ENCODE assay signal across 14 mouse cellular contexts in the genomic region with DNA sequence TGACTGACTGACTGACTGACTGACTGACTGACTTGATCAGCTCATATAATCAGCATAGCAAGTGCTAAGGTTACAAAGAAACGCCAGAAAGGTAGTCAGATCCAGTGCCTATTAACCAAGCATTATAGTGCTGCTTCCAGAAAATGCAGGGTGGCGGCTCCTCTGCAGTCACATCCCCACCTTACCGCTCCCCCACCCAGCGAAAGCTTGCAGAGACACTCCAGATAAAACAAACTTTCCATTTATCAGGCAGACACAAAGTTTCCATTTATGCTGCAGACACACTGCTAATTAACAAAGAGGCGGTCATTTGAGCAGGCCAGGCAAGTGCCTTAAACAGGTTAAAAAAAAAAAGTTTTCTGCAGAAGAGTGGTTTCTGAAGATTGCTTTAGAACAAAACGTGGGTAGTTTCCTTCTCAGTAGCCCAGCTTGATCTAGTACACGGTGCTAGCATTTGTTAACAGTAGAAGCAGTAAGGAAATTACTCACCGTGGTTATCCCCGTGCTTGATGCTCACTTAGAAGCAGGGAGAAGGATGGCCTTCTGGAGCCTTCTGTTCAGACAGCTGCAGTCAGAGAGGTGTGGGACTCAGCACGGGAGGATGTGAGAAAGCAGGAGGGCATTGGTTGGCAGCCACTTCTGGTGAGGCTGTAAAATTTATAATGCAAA. TPM values are rescaled to one million over a fixed set of nuclear protein-coding genes. Genes with fewer than 3 reads are reported as not detected.
A peak's percentile ranks its signal among the peaks of the same experiment; 100 is the strongest.
DNase-seq lines count a peak whose midpoint lies in the region; ATAC-seq and TF ChIP-seq lines count a peak whose summit lies in the region.
"Had no signal": no experiment of that assay in that cellular context is flagged by ENCODE, and none has a peak within 500 bp of the region (broad histone marks: within the 10 kb centered on the region; RNA-seq: fewer than 3 reads in every experiment).

No protein-coding gene starts in this region.

- peak overlapping the region; percentile 1; the same call in 1 of the 2 replicates for H3K4me3 ChIP-seq in liver, embryonic 12.5 days
- H3K4me3 ChIP-seq in cerebellum, adult 2 months (replicated peaks; ENCODE audit: insufficient read depth, low read depth, low read length): no peak overlapping the region
- H3K4me3 ChIP-seq in midbrain, postnatal 0 days (ENCODE audit: low read depth, low read length): no peak overlapping the region
- H3K4me3 ChIP-seq: heart, embryonic 12.5 days; limb, embryonic 10.5 days had no signal

- no peak for TF ChIP-seq CTCF in cerebellum, adult 2 months (IDR thresholded peaks at IDR 0.05; ENCODE audit: borderline replicate concordance, insufficient read depth, low read depth, low read length)
- no peak for TF ChIP-seq CTCF in midbrain, postnatal 0 days (IDR thresholded peaks at IDR 0.05)

- TF ChIP-seq POLR2A in cerebellum, adult 2 months (IDR thresholded peaks at IDR 0.05; ENCODE audit: borderline replicate concordance, insufficient read depth, low read length): no peak

- H3K9me3 ChIP-seq in liver, embryonic 12.5 days (replicated peaks): no peaks in the 10 kb centered on the region
- no peaks in the 10 kb centered on the region for H3K9me3 ChIP-seq in midbrain, postnatal 0 days (ENCODE audit: low read length)
- H3K9me3 ChIP-seq: heart, embryonic 12.5 days; limb, embryonic 10.5 days had no signal

- DNase-seq in left cerebral cortex, adult 11 months (ENCODE audit: low spot score): peak; percentile 35
- DNase-seq in left cerebral cortex, postnatal 4 days: no peak
- peak; percentile 50 to 51 for DNase-seq in layer of hippocampus, adult 8-10 months (ENCODE audit: low spot score in 2 of 2)
- no peak for DNase-seq in kidney, adult 18-20 months
- DNase-seq in cerebellum, adult 2 months: no peak
- DNase-seq in cerebellum, adult 9-11 months: no peak
- no peak for DNase-seq in midbrain, postnatal 0 days (ENCODE audit: low spot score)
- DNase-seq: cerebellum, adult 18-20 months had no signal

- no peak overlapping the region for H3K9ac ChIP-seq in liver, embryonic 12.5 days
- no peak overlapping the region for H3K9ac ChIP-seq in midbrain, postnatal 0 days (replicated peaks; ENCODE audit: low read length, poor library complexity, severe bottlenecking)
- H3K9ac ChIP-seq: heart, embryonic 12.5 days had no signal

- H3K4me2 ChIP-seq in liver, embryonic 12.5 days: peak overlapping the region; percentile 53
- no peak overlapping the region for H3K4me2 ChIP-seq in midbrain, postnatal 0 days (ENCODE audit: low read depth, low read length, poor library complexity, severe bottlenecking)
- H3K4me2 ChIP-seq: heart, embryonic 12.5 days had no signal

- H3K36me3 ChIP-seq in liver, embryonic 12.5 days: no peaks in the 10 kb centered on the region
- no peaks in the 10 kb centered on the region for H3K36me3 ChIP-seq in midbrain, postnatal 0 days (ENCODE audit: insufficient read depth, low read length)
- H3K36me3 ChIP-seq: heart, embryonic 12.5 days; limb, embryonic 10.5 days had no signal

- 0 out of 2 replicates have a peak, but pooled peaks cover 5% of the 10 kb centered on the region for H3K27me3 ChIP-seq in liver, embryonic 12.5 days (replicated peaks)
- no peaks in the 10 kb centered on the region for H3K27me3 ChIP-seq in cerebellum, adult 2 months (ENCODE audit: control insufficient read depth, insufficient read depth, low read length)
- no peaks in the 10 kb centered on the region for H3K27me3 ChIP-seq in midbrain, postnatal 0 days (ENCODE audit: insufficient read depth, low read length)
- H3K27me3 ChIP-seq: heart, embryonic 12.5 days had no signal

- intact Hi-C loops in left cerebral cortex, postnatal 4 days (cut with DNase I): no loop called here

- WGBS in liver, embryonic 12.5 days (ENCODE audit: insufficient replicate concordance): 15% methylated on average over 10 of the region's 10 CpGs
- WGBS in cerebellum, adult 2 months: 66% methylated on average over 10 of the region's 10 CpGs
- 76% methylated on average over 10 of the region's 10 CpGs for WGBS in midbrain, postnatal 0 days

- peak overlapping the region; percentile 67 for H3K27ac ChIP-seq in liver, embryonic 12.5 days
- H3K27ac ChIP-seq in cerebellum, adult 2 months (ENCODE audit: insufficient read depth, low read length): no peak overlapping the region
- no peak overlapping the region for H3K27ac ChIP-seq in midbrain, postnatal 0 days (ENCODE audit: low read depth, low read length)
- H3K27ac ChIP-seq: hindbrain, postnatal 0 days; limb, embryonic 10.5 days had no signal

- peak; percentile 88 for ATAC-seq in liver, embryonic 12.5 days
- no peak for ATAC-seq in midbrain, postnatal 0 days (ENCODE audit: low FRiP score)
- ATAC-seq: hindbrain, postnatal 0 days had no signal

- peaks cover 26% of the 10 kb centered on the region for H3K4me1 ChIP-seq in liver, embryonic 12.5 days
- H3K4me1 ChIP-seq in cerebellum, adult 2 months (ENCODE audit: control insufficient read depth, insufficient read depth, low read length): no peaks in the 10 kb centered on the region
- H3K4me1 ChIP-seq in midbrain, postnatal 0 days (ENCODE audit: insufficient read depth, low read length): no peaks in the 10 kb centered on the region
- H3K4me1 ChIP-seq: heart, embryonic 12.5 days; limb, embryonic 10.5 days had no signal

RNA-seq across cellular contexts. Expression of a gene that starts 27.0 kb away (rescaled TPM):
- total RNA-seq in left cerebral cortex, postnatal 4 days (2021): not detected
- under 1 TPM in 1 of 4 experiments, not detected in 3; 0.17 TPM for total RNA-seq in layer of hippocampus, adult 8-10 months (2022)
- polyA plus RNA-seq in liver, embryonic 12.5 days (2016; fragmentation: Nextera tagmentation; extraction: Ambion mirVana): not detected in 2 replicates
- 0.10 TPM in 1 of 2 replicates, not detected in the other for polyA plus RNA-seq in cerebellum, adult 2 months (2012; rRNA removed)
- total RNA-seq in midbrain, postnatal 0 days (2014; rRNA removed): not detected in 2 replicates
- not detected in 2 replicates for polyA plus RNA-seq in midbrain, postnatal 0 days (2015; fragmentation: Nextera tagmentation; extraction: Ambion mirVana)
- total RNA-seq: hindbrain, postnatal 0 days had no signal
- polyA plus RNA-seq: C2C12; heart, embryonic 12.5 days; hindbrain, postnatal 0 days; limb, embryonic 10.5 days; neural tube, embryonic 14.5 days had no signal

RNA-seq across cellular contexts. Expression of a gene that starts 52.9 kb away (rescaled TPM):
- total RNA-seq in left cerebral cortex, postnatal 4 days (2021): 1 to 10 TPM; 5.9 to 6.3 TPM
- total RNA-seq in layer of hippocampus, adult 8-10 months (2022): 1 to 10 TPM; 5.2 to 6.5 (median 6.3) TPM
- 5.2 and 5.9 TPM in 2 replicates for polyA plus RNA-seq in liver, embryonic 12.5 days (2016; fragmentation: Nextera tagmentation; extraction: Ambion mirVana)
- polyA plus RNA-seq in cerebellum, adult 2 months (2012; rRNA removed): 1.4 and 1.9 TPM in 2 replicates
- total RNA-seq in midbrain, postnatal 0 days (2014; rRNA removed): 2.7 and 6.5 TPM in 2 replicates
- polyA plus RNA-seq in midbrain, postnatal 0 days (2015; fragmentation: Nextera tagmentation; extraction: Ambion mirVana): 3.2 TPM in 2 replicates

RNA-seq across cellular contexts. Expression of a gene that starts 53.0 kb away (rescaled TPM):
- total RNA-seq in left cerebral cortex, postnatal 4 days (2021): 1 to 10 TPM; 2.8 to 3.6 TPM
- total RNA-seq in layer of hippocampus, adult 8-10 months (2022): 10 to 100 TPM in 3 of 4 experiments, 1 to 10 TPM in 1; 8.8 to 17.9 (median 14.4) TPM
- polyA plus RNA-seq in liver, embryonic 12.5 days (2016; fragmentation: Nextera tagmentation; extraction: Ambion mirVana): 1.7 and 2.3 TPM in 2 replicates
- 7.7 and 8.1 TPM in 2 replicates for polyA plus RNA-seq in cerebellum, adult 2 months (2012; rRNA removed)
- total RNA-seq in midbrain, postnatal 0 days (2014; rRNA removed): 1.9 and 2.5 TPM in 2 replicates
- polyA plus RNA-seq in midbrain, postnatal 0 days (2015; fragmentation: Nextera tagmentation; extraction: Ambion mirVana): 2.7 and 4.0 TPM in 2 replicates

Comparison
In these comparisons a context has a peak if more than half of its experiments do, and no peak if none do; other contexts are left out.
1. DNase-seq: peak in left cerebral cortex, adult 11 months (single experiment) and layer of hippocampus, adult 8-10 months (2 of 2); none in left cerebral cortex, postnatal 4 days (single experiment), kidney, adult 18-20 months (single experiment), cerebellum, adult 2 months (0 of 2), cerebellum, adult 9-11 months (single experiment) and midbrain, postnatal 0 days (single experiment).